Mouse (Mus musculus) adrenal gland, postnatal 36 days (tissue): ENCODE measurements at regions not wholly inside any gene's neighbourhood (a gene's known extent, or its start where the extent isn't known, plus 50 kb on each side); places are given as distances from the start of the nearest gene placed in this dataset.
A peak's percentile ranks its signal among the peaks of the same experiment; 100 is the strongest.

Source experiments
- DNase-seq, 2 experiments: peaks; one replicate each; pipeline ENCODE4 v3.0.0; 2021; ENCODE audit warnings: mixed read lengths in 1 of 2

- no peak for DNase-seq
Measured at GRCm38 (mm10) chr4:91051913-91052312, 348.7 kb downstream of the Elavl2 start.

GRCm38 (mm10) chr4:91029462-91029861 is 371.1 kb downstream of the Elavl2 start:
- DNase-seq, result no peak

GRCm38 (mm10) chr4:91028013-91028626 is 372.5 kb downstream of the Elavl2 start:
- DNase-seq, result no peak

- DNase-seq, result no peak
Measured at GRCm38 (mm10) chr4:90996388-90997092, 404.0 kb downstream of the Elavl2 start.

- no peak for DNase-seq
Measured at GRCm38 (mm10) chr4:90964658-90965057, 435.9 kb downstream of the Elavl2 start.

GRCm38 (mm10) chr4:90943687-90944385 is 456.7 kb downstream of the Elavl2 start:
- no peak for DNase-seq

- no peak for DNase-seq
Measured at GRCm38 (mm10) chr4:90917312-90918107, 483.1 kb downstream of the Elavl2 start.

GRCm38 (mm10) chr4:90906311-90906710 is 494.3 kb downstream of the Elavl2 start:
- DNase-seq, result no peak

GRCm38 (mm10) chr4:90868209-90868608 is 532.4 kb downstream of the Elavl2 start:
- no peak for DNase-seq

- DNase-seq, result peak; percentile 4 to 31
Measured at GRCm38 (mm10) chr4:90860854-90861253, 539.7 kb downstream of the Elavl2 start.

GRCm38 (mm10) chr4:90839804-90840203 is 560.8 kb downstream of the Elavl2 start:
- DNase-seq, result no peak

- no peak for DNase-seq
Measured at GRCm38 (mm10) chr4:90799078-90799477, 580.5 kb downstream of the Zfp352 start.

- no peak for DNase-seq
Measured at GRCm38 (mm10) chr4:90798637-90799036, 580.0 kb downstream of the Zfp352 start.

GRCm38 (mm10) chr4:90797472-90797871 is 578.9 kb downstream of the Zfp352 start:
- DNase-seq, result no peak
